Mouse (Mus musculus): ENCODE results near the gene Sf3b2. TPM values are rescaled to one million over a fixed set of nuclear protein-coding genes. Genes with fewer than 3 reads are reported as not detected.
"Not testable (repeated sequence)": the region's sequence is repeated elsewhere in the genome, so short reads cannot be mapped to it uniquely, and the experiment has no call there.

Gene Sf3b2
- polyA plus RNA-seq, 1 experiment from 2014 or later: 239 TPM

DNA sequence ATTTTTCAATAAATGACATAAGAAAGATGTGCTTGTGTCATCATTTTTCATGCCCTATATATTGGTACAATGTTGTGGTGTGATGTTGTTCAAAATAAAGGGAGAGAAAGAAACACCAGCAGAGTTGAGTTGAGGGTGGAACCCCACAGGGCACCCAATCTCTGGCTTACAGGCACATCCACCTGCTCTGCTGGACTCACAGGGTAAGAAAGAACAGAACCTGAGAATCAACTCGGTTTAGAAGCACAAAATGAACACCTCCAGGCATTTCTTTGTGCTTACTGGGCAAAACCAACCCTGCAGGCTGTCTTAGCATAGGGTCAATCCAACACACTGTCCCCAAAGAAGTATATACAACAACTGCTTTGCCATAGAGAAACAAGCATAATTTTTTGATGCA, 23.8 kb downstream of the Sf3b2 start:
- Histone ChIP-seq H3K9ac (ENCODE audit: low read depth, low read length) (no peak overlapping the region), H3K4me2 (peak overlapping the region; percentile 92), H3K27ac (ENCODE audit: low read depth, low read length) (no peak overlapping the region), H3K4me1 (ENCODE audit: control insufficient read depth, insufficient read depth, low read length) (peaks cover 28% of the 10 kb centered on the region), H3K36me3 (ENCODE audit: control insufficient read depth, insufficient read depth, low read length) (peaks cover 17% of the 10 kb centered on the region), H3K4me3 (ENCODE audit: low read depth, low read length) (0 out of 2 replicates have a peak overlapping the region, but pooled peaks have one; percentile 87), H3K9me3 (replicated peaks; ENCODE audit: control insufficient read depth, low read length) (no peaks in the 10 kb centered on the region), H3K27me3 (ENCODE audit: control insufficient read depth, insufficient read depth, low read length) (no peaks in the 10 kb centered on the region)
- ATAC-seq (replicated peaks; ENCODE audit: insufficient number of reproducible peaks, low FRiP score, low TSS enrichment): no peak
- WGBS (ENCODE audit: insufficient replicate concordance): 50% methylated on average over 1 of the region's 1 CpGs

DNA sequence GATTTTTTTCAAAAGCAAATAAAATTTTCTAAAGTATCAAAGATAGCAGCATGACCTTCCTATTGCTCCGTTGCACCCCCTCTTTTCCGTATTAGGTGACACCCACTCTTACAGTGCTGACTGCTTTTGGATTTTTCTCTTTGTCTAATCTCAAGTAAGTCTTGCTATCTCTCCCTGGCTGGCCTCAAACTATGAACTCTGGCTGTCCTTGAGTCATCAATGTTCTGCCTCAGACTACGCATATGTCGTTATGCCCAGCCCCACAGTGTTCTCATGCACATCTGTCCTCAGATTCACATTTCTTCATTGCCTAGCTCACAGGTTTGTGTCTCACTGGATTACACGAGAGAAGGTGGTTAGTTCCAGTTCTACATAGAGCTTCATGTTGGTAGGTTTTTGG, 25.9 kb downstream of the Sf3b2 start:
- WGBS (ENCODE audit: insufficient replicate concordance): 45% methylated on average over 5 of the region's 5 CpGs
- Histone ChIP-seq H3K27ac (ENCODE audit: low read depth, low read length) (no peak overlapping the region), H3K4me1 (ENCODE audit: control insufficient read depth, insufficient read depth, low read length) (peaks cover 30% of the 10 kb centered on the region), H3K9ac (ENCODE audit: low read depth, low read length) (no peak overlapping the region), H3K4me2 (peak overlapping the region; percentile 16; the same call in 1 of the 2 replicates), H3K4me3 (ENCODE audit: low read depth, low read length) (no peak overlapping the region), H3K27me3 (ENCODE audit: control insufficient read depth, insufficient read depth, low read length) (no peaks in the 10 kb centered on the region), H3K9me3 (replicated peaks; ENCODE audit: control insufficient read depth, low read length) (no peaks in the 10 kb centered on the region), H3K36me3 (ENCODE audit: control insufficient read depth, insufficient read depth, low read length) (peaks cover 7% of the 10 kb centered on the region; the same call in 1 of the 2 replicates)
- no peak for ATAC-seq (replicated peaks; ENCODE audit: insufficient number of reproducible peaks, low FRiP score, low TSS enrichment)

DNA sequence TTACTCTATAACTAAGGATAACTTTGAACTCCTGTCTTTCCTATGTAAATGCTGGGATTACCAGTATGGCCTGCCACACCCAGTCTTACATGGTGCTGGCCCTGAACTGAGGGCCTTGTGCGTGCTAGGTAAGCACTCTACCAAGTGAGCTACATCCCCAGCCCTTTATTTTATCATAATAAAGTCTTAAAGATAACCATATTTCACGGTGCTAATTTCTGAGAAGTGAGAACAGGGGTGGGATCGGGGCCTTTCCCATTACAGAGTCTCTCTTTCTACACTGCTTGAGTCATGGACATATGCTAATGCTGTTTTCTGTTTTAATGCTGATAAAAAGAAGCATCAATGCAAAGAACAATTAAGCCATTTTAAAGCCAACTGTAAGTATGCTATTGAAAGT, 26.4 kb downstream of the Sf3b2 start:
- no peak for ATAC-seq (replicated peaks; ENCODE audit: insufficient number of reproducible peaks, low FRiP score, low TSS enrichment)
- H3K36me3 ChIP-seq (ENCODE audit: control insufficient read depth, insufficient read depth, low read length): peaks cover 2% of the 10 kb centered on the region; the same call in 1 of the 2 replicates
- WGBS (ENCODE audit: insufficient replicate concordance): 75% methylated on average over 3 of the region's 3 CpGs
- H3K27me3 ChIP-seq (ENCODE audit: control insufficient read depth, insufficient read depth, low read length): no peaks in the 10 kb centered on the region
- no peak overlapping the region for H3K27ac ChIP-seq (ENCODE audit: low read depth, low read length)
- no peak overlapping the region for H3K9ac ChIP-seq (ENCODE audit: low read depth, low read length)
- no peaks in the 10 kb centered on the region for H3K9me3 ChIP-seq (replicated peaks; ENCODE audit: control insufficient read depth, low read length)
- H3K4me3 ChIP-seq (ENCODE audit: low read depth, low read length): no peak overlapping the region
- no peak overlapping the region for H3K4me2 ChIP-seq
- H3K4me1 ChIP-seq (ENCODE audit: control insufficient read depth, insufficient read depth, low read length): peaks cover 25% of the 10 kb centered on the region

DNA sequence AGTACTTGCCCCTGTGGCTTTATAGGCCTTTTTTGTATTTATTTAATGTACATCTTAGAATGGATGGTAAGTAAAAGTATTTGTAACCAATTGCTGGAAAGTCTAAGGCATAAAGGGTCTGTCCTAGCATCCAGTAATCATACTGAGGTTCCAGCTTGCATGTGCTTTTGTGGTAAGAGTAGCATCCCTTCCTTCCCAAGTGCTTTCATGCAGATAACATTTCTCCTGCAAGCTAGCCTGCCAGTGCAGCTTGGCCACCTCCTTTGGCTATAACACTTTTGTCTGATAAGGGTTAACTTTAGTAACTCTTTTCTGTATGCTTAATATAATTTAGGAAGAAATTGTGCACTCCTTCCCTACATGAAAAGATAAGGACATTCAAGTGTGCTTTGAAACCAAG, 27.2 kb downstream of the Sf3b2 start:
- H3K9me3 ChIP-seq (replicated peaks; ENCODE audit: control insufficient read depth, low read length): no peaks in the 10 kb centered on the region
- H3K4me1 ChIP-seq (ENCODE audit: control insufficient read depth, insufficient read depth, low read length): peaks cover 21% of the 10 kb centered on the region
- no peaks in the 10 kb centered on the region for H3K27me3 ChIP-seq (ENCODE audit: control insufficient read depth, insufficient read depth, low read length)
- H3K9ac ChIP-seq (ENCODE audit: low read depth, low read length): no peak overlapping the region
- no peaks in the 10 kb centered on the region for H3K36me3 ChIP-seq (ENCODE audit: control insufficient read depth, insufficient read depth, low read length)
- no peak overlapping the region for H3K27ac ChIP-seq (ENCODE audit: low read depth, low read length)
- no peak overlapping the region for H3K4me3 ChIP-seq (ENCODE audit: low read depth, low read length)
- ATAC-seq (replicated peaks; ENCODE audit: insufficient number of reproducible peaks, low FRiP score, low TSS enrichment): no peak
- no peak overlapping the region for H3K4me2 ChIP-seq

DNA sequence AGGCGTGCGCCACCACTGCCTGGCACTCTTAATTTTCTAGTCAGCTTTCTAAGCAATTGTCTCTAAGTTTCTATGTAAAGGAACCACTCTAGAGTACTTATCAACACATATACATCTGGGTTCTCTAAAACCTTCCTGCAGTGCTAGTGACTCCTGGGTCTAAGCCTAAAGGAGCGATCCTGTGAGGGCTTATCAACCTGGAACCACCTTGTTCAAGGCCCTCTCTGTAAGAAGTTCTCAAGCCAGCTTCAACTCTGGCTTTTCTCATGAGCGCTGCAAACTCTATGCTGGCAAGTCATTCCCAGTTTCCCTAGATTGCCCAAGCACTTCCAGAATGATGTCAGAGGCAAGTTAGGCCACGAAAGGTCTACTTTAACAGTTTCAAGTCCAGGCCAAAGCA, 28.2 kb downstream of the Sf3b2 start:
- H3K27me3 ChIP-seq (ENCODE audit: control insufficient read depth, insufficient read depth, low read length): no peaks in the 10 kb centered on the region
- no peaks in the 10 kb centered on the region for H3K9me3 ChIP-seq (replicated peaks; ENCODE audit: control insufficient read depth, low read length)
- H3K4me2 ChIP-seq: no peak overlapping the region
- no peak for ATAC-seq (replicated peaks; ENCODE audit: insufficient number of reproducible peaks, low FRiP score, low TSS enrichment)
- no peak overlapping the region for H3K4me3 ChIP-seq (ENCODE audit: low read depth, low read length)
- H3K9ac ChIP-seq (ENCODE audit: low read depth, low read length): no peak overlapping the region
- no peaks in the 10 kb centered on the region for H3K36me3 ChIP-seq (ENCODE audit: control insufficient read depth, insufficient read depth, low read length)
- 91% methylated on average over 5 of the region's 5 CpGs for WGBS (ENCODE audit: insufficient replicate concordance)
- H3K27ac ChIP-seq (ENCODE audit: low read depth, low read length): no peak overlapping the region
- peaks cover 19% of the 10 kb centered on the region for H3K4me1 ChIP-seq (ENCODE audit: control insufficient read depth, insufficient read depth, low read length)

DNA sequence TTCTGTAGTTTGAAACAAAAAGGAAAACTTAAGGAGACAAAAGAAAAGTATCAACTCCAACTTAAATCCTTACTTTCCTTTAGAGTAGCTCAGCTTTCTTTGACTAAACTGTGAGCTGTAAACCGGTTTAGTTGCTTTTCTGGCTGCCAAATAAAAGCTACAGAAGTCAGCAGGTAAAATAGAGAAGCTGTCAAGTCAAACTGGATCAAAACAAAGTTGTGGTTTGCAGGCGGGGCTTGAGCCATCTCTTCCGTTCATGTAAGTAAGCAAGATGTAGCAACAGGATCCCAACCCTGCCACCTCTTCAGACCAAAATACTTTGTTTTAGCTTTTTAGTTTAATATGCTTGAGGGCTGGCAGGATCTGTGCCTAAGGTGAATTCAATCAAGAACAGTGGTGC, 38.1 kb downstream of the Sf3b2 start:
- Histone ChIP-seq H3K27ac (ENCODE audit: low read depth, low read length) (no peak overlapping the region), H3K9me3 (replicated peaks; ENCODE audit: control insufficient read depth, low read length) (no peaks in the 10 kb centered on the region), H3K36me3 (ENCODE audit: control insufficient read depth, insufficient read depth, low read length) (no peaks in the 10 kb centered on the region), H3K27me3 (ENCODE audit: control insufficient read depth, insufficient read depth, low read length) (no peaks in the 10 kb centered on the region), H3K4me2 (no peak overlapping the region), H3K4me1 (ENCODE audit: control insufficient read depth, insufficient read depth, low read length) (peaks cover 4% of the 10 kb centered on the region; the same call in 1 of the 2 replicates), H3K9ac (ENCODE audit: low read depth, low read length) (no peak overlapping the region), H3K4me3 (ENCODE audit: low read depth, low read length) (no peak overlapping the region)
- WGBS (ENCODE audit: insufficient replicate concordance): 50% methylated on average over 3 of the region's 3 CpGs
- ATAC-seq (replicated peaks; ENCODE audit: insufficient number of reproducible peaks, low FRiP score, low TSS enrichment): no peak

DNA sequence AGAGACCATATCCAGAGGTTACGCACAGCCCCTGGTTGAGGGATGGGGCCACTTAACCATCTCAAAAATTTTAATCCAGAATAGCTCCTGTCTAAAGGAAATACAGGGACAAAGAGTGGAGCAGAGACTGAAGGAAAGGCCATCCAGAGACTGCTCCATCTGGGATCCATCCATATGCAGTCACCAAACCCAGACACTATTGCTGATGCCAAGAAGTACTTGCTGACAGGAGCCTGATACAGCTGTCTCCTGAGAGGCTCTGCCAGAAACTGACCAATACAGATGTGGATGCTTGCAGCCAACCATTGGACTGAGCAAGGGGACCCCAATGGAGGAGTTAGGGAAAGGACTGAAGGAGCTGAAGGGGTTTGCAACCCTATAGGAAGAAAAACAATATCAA, 58.3 kb downstream of the Sf3b2 start:
- H3K27ac ChIP-seq (ENCODE audit: low read depth, low read length); H3K4me1 ChIP-seq (ENCODE audit: control insufficient read depth, insufficient read depth, low read length); ATAC-seq (replicated peaks; ENCODE audit: insufficient number of reproducible peaks, low FRiP score, low TSS enrichment); H3K9ac ChIP-seq (ENCODE audit: low read depth, low read length); H3K9me3 ChIP-seq (replicated peaks; ENCODE audit: control insufficient read depth, low read length); H3K4me2 ChIP-seq; H3K36me3 ChIP-seq (ENCODE audit: control insufficient read depth, insufficient read depth, low read length); H3K27me3 ChIP-seq (ENCODE audit: control insufficient read depth, insufficient read depth, low read length); H3K4me3 ChIP-seq (ENCODE audit: low read depth, low read length): not testable (repeated sequence)
- 83% methylated on average over 1 of the region's 1 CpGs for WGBS (ENCODE audit: insufficient replicate concordance)

DNA sequence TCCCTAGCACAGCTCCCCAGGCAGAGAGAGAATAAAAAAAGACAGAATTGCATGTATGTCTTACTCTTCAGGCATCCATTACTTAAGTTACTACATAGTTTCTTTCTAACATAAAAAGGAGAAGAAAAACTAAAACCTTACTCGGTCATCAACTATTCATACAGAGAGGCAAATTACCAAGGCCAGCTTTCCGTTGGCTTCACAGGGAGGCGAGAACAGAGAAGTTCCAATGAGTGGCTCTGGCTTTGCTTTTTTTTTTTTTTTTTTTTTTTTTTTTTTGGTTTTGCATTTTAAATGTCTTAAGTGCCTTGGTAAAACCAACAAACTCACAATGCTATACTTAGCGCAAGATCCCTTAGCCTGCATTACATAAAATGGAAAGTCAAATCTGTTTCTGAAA, 62.6 kb downstream of the Sf3b2 start:
- Histone ChIP-seq H3K9ac (ENCODE audit: low read depth, low read length) (no peak overlapping the region), H3K9me3 (replicated peaks; ENCODE audit: control insufficient read depth, low read length) (no peaks in the 10 kb centered on the region), H3K4me1 (ENCODE audit: control insufficient read depth, insufficient read depth, low read length) (no peaks in the 10 kb centered on the region), H3K27me3 (ENCODE audit: control insufficient read depth, insufficient read depth, low read length) (no peaks in the 10 kb centered on the region), H3K36me3 (ENCODE audit: control insufficient read depth, insufficient read depth, low read length) (no peaks in the 10 kb centered on the region), H3K4me3 (ENCODE audit: low read depth, low read length) (no peak overlapping the region), H3K4me2 (no peak overlapping the region), H3K27ac (ENCODE audit: low read depth, low read length) (no peak overlapping the region)
- 87% methylated on average over 4 of the region's 4 CpGs for WGBS (ENCODE audit: insufficient replicate concordance)
- ATAC-seq (replicated peaks; ENCODE audit: insufficient number of reproducible peaks, low FRiP score, low TSS enrichment): no peak

DNA sequence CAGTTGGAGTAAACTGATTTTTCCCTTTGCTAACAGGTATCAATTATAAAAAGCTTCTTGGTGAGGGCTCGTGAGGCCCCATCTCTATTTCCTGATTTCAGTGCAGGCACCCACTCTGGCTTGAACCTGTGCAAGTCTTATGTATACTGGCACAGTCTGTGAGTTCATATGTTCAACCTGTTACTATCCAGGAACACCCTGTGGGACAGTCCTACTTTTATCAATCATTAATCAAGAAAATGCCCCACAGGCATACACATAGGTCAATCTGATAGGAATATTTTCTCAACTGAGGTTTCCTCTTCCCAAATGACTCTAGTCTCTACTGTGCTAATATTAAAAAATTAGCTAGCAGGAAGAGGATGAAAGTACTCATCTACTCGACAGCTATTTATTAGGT, 65.1 kb downstream of the Sf3b2 start:
- 77% methylated on average over 2 of the region's 2 CpGs for WGBS (ENCODE audit: insufficient replicate concordance)
- no peak overlapping the region for H3K4me2 ChIP-seq
- no peaks in the 10 kb centered on the region for H3K9me3 ChIP-seq (replicated peaks; ENCODE audit: control insufficient read depth, low read length)
- no peak overlapping the region for H3K27ac ChIP-seq (ENCODE audit: low read depth, low read length)
- no peaks in the 10 kb centered on the region for H3K27me3 ChIP-seq (ENCODE audit: control insufficient read depth, insufficient read depth, low read length)
- H3K36me3 ChIP-seq (ENCODE audit: control insufficient read depth, insufficient read depth, low read length): no peaks in the 10 kb centered on the region
- H3K4me3 ChIP-seq (ENCODE audit: low read depth, low read length): no peak overlapping the region
- no peak for ATAC-seq (replicated peaks; ENCODE audit: insufficient number of reproducible peaks, low FRiP score, low TSS enrichment)
- H3K9ac ChIP-seq (ENCODE audit: low read depth, low read length): no peak overlapping the region
- no peaks in the 10 kb centered on the region for H3K4me1 ChIP-seq (ENCODE audit: control insufficient read depth, insufficient read depth, low read length)
